Mouse (Mus musculus): ENCODE results near the gene Spryd3. TPM values are rescaled to one million over a fixed set of nuclear protein-coding genes. Genes with fewer than 3 reads are reported as not detected.
"Not testable (repeated sequence)": the region's sequence is repeated elsewhere in the genome, so short reads cannot be mapped to it uniquely, and the experiment has no call there.

The Spryd3 gene
- polyA plus RNA-seq, 1 experiment from 2014 or later, result 12.1 TPM

- Histone ChIP-seq H3K4me3 (ENCODE audit: low read depth, low read length) (no peak overlapping the region), H3K27ac (ENCODE audit: low read depth, low read length) (no peak overlapping the region), H3K27me3 (ENCODE audit: control insufficient read depth, insufficient read depth, low read length) (no peaks in the 10 kb centered on the region), H3K36me3 (ENCODE audit: control insufficient read depth, insufficient read depth, low read length) (peaks cover 50% of the 10 kb centered on the region), H3K9ac (ENCODE audit: low read length) (no peak overlapping the region), H3K4me2 (ENCODE audit: low read depth, low read length, severe bottlenecking) (no peak overlapping the region), H3K9me3 (ENCODE audit: control insufficient read depth, low read length) (no peaks in the 10 kb centered on the region), H3K4me1 (replicated peaks; ENCODE audit: control insufficient read depth, insufficient read depth, low read length) (no peaks in the 10 kb centered on the region)
- WGBS, result 93% methylated on average over 4 of the region's 4 CpGs
- no peak for DNase-seq (ENCODE audit: low spot score)
- ATAC-seq (replicated peaks; ENCODE audit: low FRiP score), result no peak
Measured at GRCm38 (mm10) chr15:102092222-102092621, 43.8 kb downstream of the Spryd3 start.

GRCm38 (mm10) chr15:102091688-102092087 lies 44.3 kb downstream of the Spryd3 start:
- 94% methylated on average over 1 of the region's 1 CpGs for WGBS
- H3K4me2 ChIP-seq (ENCODE audit: low read depth, low read length, severe bottlenecking), result no peak overlapping the region
- no peak for DNase-seq (ENCODE audit: low spot score)
- H3K27me3 ChIP-seq (ENCODE audit: control insufficient read depth, insufficient read depth, low read length), result no peaks in the 10 kb centered on the region
- no peak overlapping the region for H3K4me3 ChIP-seq (ENCODE audit: low read depth, low read length)
- no peaks in the 10 kb centered on the region for H3K9me3 ChIP-seq (ENCODE audit: control insufficient read depth, low read length)
- H3K9ac ChIP-seq (ENCODE audit: low read length), result no peak overlapping the region
- no peak overlapping the region for H3K27ac ChIP-seq (ENCODE audit: low read depth, low read length)
- ATAC-seq (replicated peaks; ENCODE audit: low FRiP score), result no peak
- peaks cover 51% of the 10 kb centered on the region for H3K36me3 ChIP-seq (ENCODE audit: control insufficient read depth, insufficient read depth, low read length)
- no peaks in the 10 kb centered on the region for H3K4me1 ChIP-seq (replicated peaks; ENCODE audit: control insufficient read depth, insufficient read depth, low read length)

- Histone ChIP-seq H3K27ac (ENCODE audit: low read depth, low read length) (no peak overlapping the region), H3K27me3 (ENCODE audit: control insufficient read depth, insufficient read depth, low read length) (no peaks in the 10 kb centered on the region), H3K4me1 (replicated peaks; ENCODE audit: control insufficient read depth, insufficient read depth, low read length) (no peaks in the 10 kb centered on the region), H3K4me2 (ENCODE audit: low read depth, low read length, severe bottlenecking) (no peak overlapping the region), H3K9ac (ENCODE audit: low read length) (no peak overlapping the region), H3K4me3 (ENCODE audit: low read depth, low read length) (no peak overlapping the region), H3K36me3 (ENCODE audit: control insufficient read depth, insufficient read depth, low read length) (peaks cover 51% of the 10 kb centered on the region), H3K9me3 (ENCODE audit: control insufficient read depth, low read length) (no peaks in the 10 kb centered on the region)
- WGBS, result 92% methylated on average over 12 of the region's 12 CpGs
- DNase-seq (ENCODE audit: low spot score) (no peak), ATAC-seq (replicated peaks; ENCODE audit: low FRiP score) (no peak)
Measured at GRCm38 (mm10) chr15:102091063-102091679, 44.9 kb downstream of the Spryd3 start.

- 88% methylated on average over 12 of the region's 12 CpGs for WGBS
- Histone ChIP-seq H3K4me2 (ENCODE audit: low read depth, low read length, severe bottlenecking) (no peak overlapping the region), H3K9ac (ENCODE audit: low read length) (no peak overlapping the region), H3K4me1 (replicated peaks; ENCODE audit: control insufficient read depth, insufficient read depth, low read length) (no peaks in the 10 kb centered on the region), H3K9me3 (ENCODE audit: control insufficient read depth, low read length) (no peaks in the 10 kb centered on the region), H3K27ac (ENCODE audit: low read depth, low read length) (no peak overlapping the region), H3K4me3 (ENCODE audit: low read depth, low read length) (no peak overlapping the region), H3K36me3 (ENCODE audit: control insufficient read depth, insufficient read depth, low read length) (peaks cover 55% of the 10 kb centered on the region), H3K27me3 (ENCODE audit: control insufficient read depth, insufficient read depth, low read length) (no peaks in the 10 kb centered on the region)
- ATAC-seq (replicated peaks; ENCODE audit: low FRiP score) (no peak), DNase-seq (ENCODE audit: low spot score) (no peak)
Measured at GRCm38 (mm10) chr15:102089914-102090585, 46.0 kb downstream of the Spryd3 start.

GRCm38 (mm10) chr15:102083028-102083427 lies 53.0 kb downstream of the Spryd3 start:
- Histone ChIP-seq H3K4me3 (ENCODE audit: low read depth, low read length) (no peak overlapping the region), H3K36me3 (ENCODE audit: control insufficient read depth, insufficient read depth, low read length) (peaks cover 19% of the 10 kb centered on the region), H3K4me1 (replicated peaks; ENCODE audit: control insufficient read depth, insufficient read depth, low read length) (no peaks in the 10 kb centered on the region), H3K9ac (ENCODE audit: low read length) (no peak overlapping the region), H3K27ac (ENCODE audit: low read depth, low read length) (no peak overlapping the region), H3K4me2 (ENCODE audit: low read depth, low read length, severe bottlenecking) (no peak overlapping the region), H3K27me3 (ENCODE audit: control insufficient read depth, insufficient read depth, low read length) (no peaks in the 10 kb centered on the region), H3K9me3 (ENCODE audit: control insufficient read depth, low read length) (no peaks in the 10 kb centered on the region)
- DNase-seq (ENCODE audit: low spot score) (no peak), ATAC-seq (replicated peaks; ENCODE audit: low FRiP score) (no peak)
- WGBS, result 81% methylated on average over 4 of the region's 4 CpGs

GRCm38 (mm10) chr15:102082148-102082547 lies 53.9 kb downstream of the Spryd3 start:
- H3K4me3 ChIP-seq (ENCODE audit: low read depth, low read length), result no peak overlapping the region
- H3K4me1 ChIP-seq (replicated peaks; ENCODE audit: control insufficient read depth, insufficient read depth, low read length), result no peaks in the 10 kb centered on the region
- H3K27me3 ChIP-seq (ENCODE audit: control insufficient read depth, insufficient read depth, low read length), result no peaks in the 10 kb centered on the region
- no peak for ATAC-seq (replicated peaks; ENCODE audit: low FRiP score)
- H3K36me3 ChIP-seq (ENCODE audit: control insufficient read depth, insufficient read depth, low read length), result peaks cover 15% of the 10 kb centered on the region
- 91% methylated on average over 4 of the region's 4 CpGs for whole genome bisulfite sequencing
- no peaks in the 10 kb centered on the region for H3K9me3 ChIP-seq (ENCODE audit: control insufficient read depth, low read length)
- no peak overlapping the region for H3K9ac ChIP-seq (ENCODE audit: low read length)
- H3K4me2 ChIP-seq (ENCODE audit: low read depth, low read length, severe bottlenecking), result no peak overlapping the region
- H3K27ac ChIP-seq (ENCODE audit: low read depth, low read length), result no peak overlapping the region
- no peak for DNase-seq (ENCODE audit: low spot score)

GRCm38 (mm10) chr15:102080429-102080828 lies 55.6 kb downstream of the Spryd3 start:
- Histone ChIP-seq H3K36me3 (ENCODE audit: control insufficient read depth, insufficient read depth, low read length) (peaks cover 12% of the 10 kb centered on the region), H3K27me3 (ENCODE audit: control insufficient read depth, insufficient read depth, low read length) (no peaks in the 10 kb centered on the region), H3K9ac (ENCODE audit: low read length) (no peak overlapping the region), H3K4me2 (ENCODE audit: low read depth, low read length, severe bottlenecking) (no peak overlapping the region), H3K9me3 (ENCODE audit: control insufficient read depth, low read length) (no peaks in the 10 kb centered on the region), H3K4me3 (ENCODE audit: low read depth, low read length) (no peak overlapping the region), H3K27ac (ENCODE audit: low read depth, low read length) (no peak overlapping the region), H3K4me1 (replicated peaks; ENCODE audit: control insufficient read depth, insufficient read depth, low read length) (no peaks in the 10 kb centered on the region; the same call in 1 of the 2 replicates)
- DNase-seq (ENCODE audit: low spot score) (no peak), ATAC-seq (replicated peaks; ENCODE audit: low FRiP score) (no peak)
- 81% methylated on average over 2 of the region's 2 CpGs for WGBS

- H3K27ac ChIP-seq (ENCODE audit: low read depth, low read length); H3K4me3 ChIP-seq (ENCODE audit: low read depth, low read length); H3K4me2 ChIP-seq (ENCODE audit: low read depth, low read length, severe bottlenecking); ATAC-seq (replicated peaks; ENCODE audit: low FRiP score); H3K4me1 ChIP-seq (replicated peaks; ENCODE audit: control insufficient read depth, insufficient read depth, low read length); H3K36me3 ChIP-seq (ENCODE audit: control insufficient read depth, insufficient read depth, low read length); H3K27me3 ChIP-seq (ENCODE audit: control insufficient read depth, insufficient read depth, low read length); H3K9ac ChIP-seq (ENCODE audit: low read length); DNase-seq (ENCODE audit: low spot score); H3K9me3 ChIP-seq (ENCODE audit: control insufficient read depth, low read length): not testable (repeated sequence)
- 84% methylated on average over 8 of the region's 8 CpGs for WGBS
Measured at GRCm38 (mm10) chr15:102079924-102080323, 56.1 kb downstream of the Spryd3 start.

- Histone ChIP-seq H3K4me2 (ENCODE audit: low read depth, low read length, severe bottlenecking) (no peak overlapping the region), H3K4me1 (replicated peaks; ENCODE audit: control insufficient read depth, insufficient read depth, low read length) (peaks cover 4% of the 10 kb centered on the region; the same call in 1 of the 2 replicates), H3K27me3 (ENCODE audit: control insufficient read depth, insufficient read depth, low read length) (no peaks in the 10 kb centered on the region), H3K9ac (ENCODE audit: low read length) (no peak overlapping the region), H3K4me3 (ENCODE audit: low read depth, low read length) (no peak overlapping the region), H3K9me3 (ENCODE audit: control insufficient read depth, low read length) (no peaks in the 10 kb centered on the region), H3K27ac (ENCODE audit: low read depth, low read length) (no peak overlapping the region), H3K36me3 (ENCODE audit: control insufficient read depth, insufficient read depth, low read length) (peaks cover 3% of the 10 kb centered on the region; the same call in 1 of the 2 replicates)
- DNase-seq (ENCODE audit: low spot score), result no peak
- 85% methylated on average over 4 of the region's 4 CpGs for WGBS
- ATAC-seq (replicated peaks; ENCODE audit: low FRiP score), result no peak
Measured at GRCm38 (mm10) chr15:102079221-102079620, 56.8 kb downstream of the Spryd3 start.
